Mouse (Mus musculus): Measurements from ENCODE around the gene Prokr1.

GRCm38 (mm10) chr6:87531456-87532015 is 59.0 kb downstream of the Prokr1 start:
- no peak for TF ChIP-seq CTCF (IDR thresholded peaks at IDR 0.05; ENCODE audit: control insufficient read depth, insufficient read depth, insufficient read length)
- TF ChIP-seq USF1 (IDR thresholded peaks at IDR 0.05; ENCODE audit: low read depth) = no peak
- no peak for TF ChIP-seq CEBPB (IDR thresholded peaks at IDR 0.05; ENCODE audit: low read depth)
- no peak for TF ChIP-seq MAX (IDR thresholded peaks at IDR 0.05)
- TF ChIP-seq MYOD1 (IDR thresholded peaks at IDR 0.05; ENCODE audit: control insufficient read depth, insufficient read length, low read depth) = no peak
- TF ChIP-seq MYOG (IDR thresholded peaks at IDR 0.05; ENCODE audit: control insufficient read depth, extremely low read depth, insufficient read length) = no peak
- no peak for TF ChIP-seq FOSL1 (IDR thresholded peaks at IDR 0.05; ENCODE audit: insufficient read depth, low read length, poor library complexity, severe bottlenecking)

All from C2C12 (cell line).